Mouse (Mus musculus): ENCODE measurements around the gene 1700015G11Rik. TPM values are rescaled to one million over a fixed set of nuclear protein-coding genes. Genes with fewer than 3 reads are reported as not detected.

1700015G11Rik gene
- polyA plus RNA-seq, 1 experiment from 2014 or later, result not detected

- under 1% methylated on average over 43 of the region's 47 CpGs for WGBS (ENCODE audit: insufficient replicate concordance)
- Histone ChIP-seq H3K9me3 (replicated peaks) (no peaks in the 10 kb centered on the region), H3K27me3 (no peaks in the 10 kb centered on the region), H3K9ac (peak within 1 kb of the TSS; percentile 87), H3K27ac (replicated peaks) (peak within 1 kb of the TSS; percentile 93), H3K4me1 (replicated peaks) (peaks cover 40% of the 10 kb centered on the region), H3K36me3 (replicated peaks) (peaks cover 18% of the 10 kb centered on the region), H3K4me3 (replicated peaks) (peak within 1 kb of the TSS; percentile 80), H3K4me2 (peak within 1 kb of the TSS; percentile 87)
- peak; percentile 92 for ATAC-seq (ENCODE audit: insufficient read depth)
Observed at GRCm38 (mm10) chr7:52005511-52006295, 9.8 kb downstream of the 1700015G11Rik start, which contains the start of gene Svip. Gene Svip, minus strand, starts transcription at chr7:52006018.

GRCm38 (mm10) chr7:51991020-51991419 lies 24.5 kb downstream of the 1700015G11Rik start:
- Histone ChIP-seq H3K9me3 (replicated peaks) (no peaks in the 10 kb centered on the region), H3K36me3 (replicated peaks) (no peaks in the 10 kb centered on the region), H3K4me1 (replicated peaks) (peaks cover 60% of the 10 kb centered on the region), H3K4me3 (replicated peaks) (no peak overlapping the region), H3K27ac (replicated peaks) (peak overlapping the region; percentile 73), H3K9ac (no peak overlapping the region), H3K27me3 (no peaks in the 10 kb centered on the region), H3K4me2 (peak overlapping the region; percentile 55)
- peak; percentile 95 for ATAC-seq (ENCODE audit: insufficient read depth)
- WGBS (ENCODE audit: insufficient replicate concordance), result 17% methylated on average over 3 of the region's 3 CpGs

- peaks cover 66% of the 10 kb centered on the region for H3K4me1 ChIP-seq (replicated peaks)
Observed at GRCm38 (mm10) chr7:51986909-51987308, 28.6 kb downstream of the 1700015G11Rik start.

GRCm38 (mm10) chr7:51985763-51986162 lies 29.8 kb downstream of the 1700015G11Rik start:
- no peak overlapping the region for H3K27ac ChIP-seq (replicated peaks)
- no peak overlapping the region for H3K4me3 ChIP-seq (replicated peaks)
- H3K4me2 ChIP-seq, result no peak overlapping the region
- H3K9me3 ChIP-seq (replicated peaks), result no peaks in the 10 kb centered on the region
- ATAC-seq (ENCODE audit: insufficient read depth), result no peak
- H3K4me1 ChIP-seq (replicated peaks), result peaks cover 62% of the 10 kb centered on the region
- no peaks in the 10 kb centered on the region for H3K36me3 ChIP-seq (replicated peaks)
- WGBS (ENCODE audit: insufficient replicate concordance), result 58% methylated on average over 6 of the region's 6 CpGs
- H3K27me3 ChIP-seq, result no peaks in the 10 kb centered on the region
- H3K9ac ChIP-seq, result no peak overlapping the region

More at GRCm38 (mm10) chr7:51986909-51987308, 28.6 kb downstream of the 1700015G11Rik start:
- H3K9ac ChIP-seq, result no peak overlapping the region
- 16% methylated on average over 6 of the region's 6 CpGs for WGBS (ENCODE audit: insufficient replicate concordance)
- no peak overlapping the region for H3K27ac ChIP-seq (replicated peaks)
- H3K4me2 ChIP-seq, result no peak overlapping the region
- no peak for ATAC-seq (ENCODE audit: insufficient read depth)
- no peaks in the 10 kb centered on the region for H3K9me3 ChIP-seq (replicated peaks)
- no peaks in the 10 kb centered on the region for H3K27me3 ChIP-seq
- no peaks in the 10 kb centered on the region for H3K36me3 ChIP-seq (replicated peaks)
- no peak overlapping the region for H3K4me3 ChIP-seq (replicated peaks)

GRCm38 (mm10) chr7:51982303-51982702 lies 33.2 kb downstream of the 1700015G11Rik start:
- peak; percentile 70 for ATAC-seq (ENCODE audit: insufficient read depth)
- H3K36me3 ChIP-seq (replicated peaks), result no peaks in the 10 kb centered on the region
- peak overlapping the region; percentile 24; the same call in 1 of the 2 replicates for H3K27ac ChIP-seq (replicated peaks)
- peak overlapping the region; percentile 37 for H3K4me2 ChIP-seq
- peaks cover 32% of the 10 kb centered on the region for H3K4me1 ChIP-seq (replicated peaks)
- WGBS (ENCODE audit: insufficient replicate concordance), result 15% methylated on average over 1 of the region's 1 CpGs
- no peak overlapping the region for H3K9ac ChIP-seq
- H3K27me3 ChIP-seq, result no peaks in the 10 kb centered on the region
- no peaks in the 10 kb centered on the region for H3K9me3 ChIP-seq (replicated peaks)
- H3K4me3 ChIP-seq (replicated peaks), result no peak overlapping the region

GRCm38 (mm10) chr7:51979271-51979670 lies 36.3 kb downstream of the 1700015G11Rik start:
- Histone ChIP-seq H3K27me3 (no peaks in the 10 kb centered on the region), H3K27ac (replicated peaks) (no peak overlapping the region), H3K9ac (no peak overlapping the region), H3K9me3 (replicated peaks) (no peaks in the 10 kb centered on the region), H3K4me1 (replicated peaks) (peaks cover 33% of the 10 kb centered on the region), H3K4me3 (replicated peaks) (no peak overlapping the region), H3K36me3 (replicated peaks) (no peaks in the 10 kb centered on the region), H3K4me2 (no peak overlapping the region)
- ATAC-seq (ENCODE audit: insufficient read depth), result no peak
- WGBS (ENCODE audit: insufficient replicate concordance), result 36% methylated on average over 5 of the region's 5 CpGs

GRCm38 (mm10) chr7:51975181-51975580 lies 40.3 kb downstream of the 1700015G11Rik start:
- peak; percentile 57; the same call in 1 of the 2 replicates for ATAC-seq (ENCODE audit: insufficient read depth)
- no peaks in the 10 kb centered on the region for H3K9me3 ChIP-seq (replicated peaks)
- H3K27ac ChIP-seq (replicated peaks), result no peak overlapping the region
- 36% methylated on average over 6 of the region's 6 CpGs for WGBS (ENCODE audit: insufficient replicate concordance)
- H3K4me1 ChIP-seq (replicated peaks), result peaks cover 7% of the 10 kb centered on the region
- no peaks in the 10 kb centered on the region for H3K27me3 ChIP-seq
- no peak overlapping the region for H3K4me2 ChIP-seq
- no peak overlapping the region for H3K9ac ChIP-seq
- no peaks in the 10 kb centered on the region for H3K36me3 ChIP-seq (replicated peaks)
- H3K4me3 ChIP-seq (replicated peaks), result no peak overlapping the region

- 62% methylated on average over 2 of the region's 2 CpGs for WGBS (ENCODE audit: insufficient replicate concordance)
- Histone ChIP-seq H3K9ac (no peak overlapping the region), H3K36me3 (replicated peaks) (no peaks in the 10 kb centered on the region), H3K27me3 (no peaks in the 10 kb centered on the region), H3K27ac (replicated peaks) (no peak overlapping the region), H3K9me3 (replicated peaks) (no peaks in the 10 kb centered on the region), H3K4me2 (no peak overlapping the region), H3K4me1 (replicated peaks) (peaks cover 7% of the 10 kb centered on the region), H3K4me3 (replicated peaks) (no peak overlapping the region)
- no peak for ATAC-seq (ENCODE audit: insufficient read depth)
Observed at GRCm38 (mm10) chr7:51973526-51973925, 42.0 kb downstream of the 1700015G11Rik start.

GRCm38 (mm10) chr7:51973091-51973490 lies 42.4 kb downstream of the 1700015G11Rik start:
- H3K9me3 ChIP-seq (replicated peaks), result no peaks in the 10 kb centered on the region
- no peaks in the 10 kb centered on the region for H3K27me3 ChIP-seq
- no peak for ATAC-seq (ENCODE audit: insufficient read depth)
- H3K36me3 ChIP-seq (replicated peaks), result no peaks in the 10 kb centered on the region
- WGBS (ENCODE audit: insufficient replicate concordance), result 63% methylated on average over 5 of the region's 5 CpGs
- H3K27ac ChIP-seq (replicated peaks), result no peak overlapping the region
- no peak overlapping the region for H3K4me3 ChIP-seq (replicated peaks)
- no peak overlapping the region for H3K9ac ChIP-seq
- no peak overlapping the region for H3K4me2 ChIP-seq
- H3K4me1 ChIP-seq (replicated peaks), result peaks cover 7% of the 10 kb centered on the region

GRCm38 (mm10) chr7:51972252-51972855 lies 43.2 kb downstream of the 1700015G11Rik start:
- Histone ChIP-seq H3K4me3 (replicated peaks) (no peak overlapping the region), H3K9me3 (replicated peaks) (no peaks in the 10 kb centered on the region), H3K4me1 (replicated peaks) (peaks cover 7% of the 10 kb centered on the region), H3K27ac (replicated peaks) (no peak overlapping the region), H3K4me2 (no peak overlapping the region), H3K9ac (no peak overlapping the region), H3K36me3 (replicated peaks) (no peaks in the 10 kb centered on the region), H3K27me3 (no peaks in the 10 kb centered on the region)
- ATAC-seq (ENCODE audit: insufficient read depth), result no peak
- WGBS (ENCODE audit: insufficient replicate concordance), result 28% methylated on average over 6 of the region's 6 CpGs

- Histone ChIP-seq H3K9me3 (replicated peaks) (no peaks in the 10 kb centered on the region), H3K27me3 (no peaks in the 10 kb centered on the region), H3K36me3 (replicated peaks) (no peaks in the 10 kb centered on the region), H3K4me2 (no peak overlapping the region), H3K4me3 (replicated peaks) (no peak overlapping the region), H3K27ac (replicated peaks) (no peak overlapping the region), H3K9ac (no peak overlapping the region), H3K4me1 (replicated peaks) (no peaks in the 10 kb centered on the region)
- no peak for ATAC-seq (ENCODE audit: insufficient read depth)
Observed at GRCm38 (mm10) chr7:51969379-51969778, 46.1 kb downstream of the 1700015G11Rik start.
